Mouse (Mus musculus): Measurements from ENCODE around the gene Acpp. TPM values are rescaled to one million over a fixed set of nuclear protein-coding genes. Genes with fewer than 3 reads are reported as not detected.

Gene Acpp
- polyA plus RNA-seq, 1 experiment from 2014 or later, result 0.56 TPM

DNA sequence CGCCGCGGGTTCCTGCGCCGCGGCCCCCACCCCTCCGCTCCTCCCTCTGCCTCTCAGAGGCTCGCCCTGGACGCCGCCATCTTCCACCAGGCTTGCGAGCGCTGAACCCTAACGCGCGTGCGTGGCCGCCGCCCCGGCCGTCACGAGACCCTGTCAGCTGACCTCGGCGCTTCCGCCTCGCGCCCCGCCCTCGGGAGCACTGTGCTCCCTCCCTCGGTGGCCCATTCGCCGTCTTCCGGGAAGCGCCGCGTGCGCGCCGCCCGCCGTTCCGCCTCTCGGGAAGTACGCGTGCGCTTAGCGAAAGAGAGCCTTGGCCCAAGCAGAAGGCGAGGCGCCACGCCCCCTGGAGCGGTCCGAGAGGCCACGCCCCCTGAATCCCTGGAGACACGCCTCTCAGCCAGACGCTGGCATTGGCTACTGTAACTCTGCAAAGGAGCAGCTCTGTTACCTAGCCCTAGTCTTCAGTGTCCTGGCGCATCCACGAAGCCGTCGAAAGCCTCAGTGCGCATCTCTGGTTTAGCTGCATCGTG, 74.7 kb downstream of the Acpp start, which contains the start of gene Dnajc13:
TSS of gene Dnajc13 (minus strand) at position 108 of the 530 bp plus-strand sequence.
- H3K27ac ChIP-seq (ENCODE audit: low read depth, low read length), result peak within 1 kb of the TSS; percentile 86
- peaks cover 11% of the 10 kb centered on the region; the same call in 1 of the 2 replicates for H3K4me1 ChIP-seq (ENCODE audit: control insufficient read depth, insufficient read depth, low read length)
- no peaks in the 10 kb centered on the region for H3K9me3 ChIP-seq (ENCODE audit: control insufficient read depth, low read length)
- under 1% methylated on average over 56 of the region's 60 CpGs for WGBS
- peak within 1 kb of the TSS; percentile 93 for H3K4me3 ChIP-seq (ENCODE audit: low read depth, low read length)
- peak within 1 kb of the TSS; percentile 77 for H3K4me2 ChIP-seq (ENCODE audit: low read depth, low read length)
- H3K9ac ChIP-seq (replicated peaks; ENCODE audit: low read depth, low read length), result peak within 1 kb of the TSS; percentile 83
- H3K27me3 ChIP-seq (ENCODE audit: control insufficient read depth, insufficient read depth, low read length), result no peaks in the 10 kb centered on the region
- peak; percentile 97 for ATAC-seq (ENCODE audit: low read depth)
- no peaks in the 10 kb centered on the region for H3K36me3 ChIP-seq (ENCODE audit: control insufficient read depth, insufficient read depth, low read length)

DNA sequence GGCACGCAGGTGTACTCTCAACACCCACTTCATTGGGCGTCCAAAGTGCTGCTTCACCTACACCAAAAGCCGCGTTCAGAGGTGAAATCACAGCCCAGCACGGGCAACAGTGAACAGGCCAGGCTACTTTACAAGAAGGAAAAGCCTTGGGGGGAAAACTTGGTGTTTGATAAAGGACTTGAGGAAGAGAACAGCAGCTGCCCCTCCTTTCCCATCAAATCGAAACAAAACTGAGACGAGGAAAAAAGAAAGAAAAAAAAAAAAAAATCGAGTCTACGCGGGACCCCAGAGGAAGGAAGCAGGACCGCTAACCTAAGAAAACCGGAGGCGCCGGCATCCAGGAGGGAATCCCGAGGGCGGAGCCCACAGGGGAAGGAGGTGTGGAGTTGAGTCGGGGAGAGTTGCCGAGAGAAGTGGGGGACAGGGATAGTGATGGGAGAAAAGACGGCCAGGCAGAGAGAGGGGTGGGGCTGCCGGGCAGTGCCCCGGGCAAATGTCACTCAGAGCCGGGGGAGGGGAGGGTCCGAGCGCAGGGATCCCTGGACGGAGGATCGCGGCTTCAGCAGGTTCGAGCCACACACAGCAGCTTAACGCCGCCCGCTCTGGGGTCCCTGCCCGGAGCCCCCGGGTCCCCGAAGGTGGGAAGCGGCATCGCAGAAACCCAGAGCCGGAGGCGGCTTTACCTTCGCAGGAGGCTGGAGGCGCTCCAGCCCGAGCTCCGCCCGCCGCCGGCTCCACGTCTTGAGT, 75.4 kb downstream of the Acpp start:
- Histone ChIP-seq H3K27me3 (ENCODE audit: control insufficient read depth, insufficient read depth, low read length) (no peaks in the 10 kb centered on the region), H3K36me3 (ENCODE audit: control insufficient read depth, insufficient read depth, low read length) (no peaks in the 10 kb centered on the region), H3K4me3 (ENCODE audit: low read depth, low read length) (peak overlapping the region; percentile 93), H3K27ac (ENCODE audit: low read depth, low read length) (peak overlapping the region; percentile 86), H3K9ac (replicated peaks; ENCODE audit: low read depth, low read length) (peak overlapping the region; percentile 83), H3K9me3 (ENCODE audit: control insufficient read depth, low read length) (no peaks in the 10 kb centered on the region), H3K4me2 (ENCODE audit: low read depth, low read length) (peak overlapping the region; percentile 77), H3K4me1 (ENCODE audit: control insufficient read depth, insufficient read depth, low read length) (peaks cover 11% of the 10 kb centered on the region; the same call in 1 of the 2 replicates)
- under 1% methylated on average over 42 of the region's 46 CpGs for WGBS
- peak; percentile 58 for ATAC-seq (ENCODE audit: low read depth)

DNA sequence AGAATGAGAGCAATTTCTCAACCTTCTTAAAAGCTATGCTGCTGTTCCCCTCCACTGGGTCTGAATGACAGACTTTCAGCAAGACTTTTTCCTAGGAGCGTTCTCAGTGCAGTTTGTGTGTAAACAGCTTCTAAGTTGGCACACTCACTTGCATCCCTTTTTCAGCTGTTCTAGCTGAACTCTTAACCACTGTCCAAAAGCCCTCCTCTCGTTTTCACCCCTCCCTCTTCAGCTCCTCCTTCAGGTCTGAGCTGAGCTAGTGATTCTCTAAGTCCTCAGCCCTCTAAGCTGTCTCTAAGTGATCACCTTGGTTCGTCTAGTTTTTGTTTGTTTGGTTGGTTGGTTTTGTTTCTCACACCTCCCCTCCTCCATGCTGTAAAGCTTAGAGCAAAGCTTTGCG, 77.2 kb downstream of the Acpp start:
- H3K36me3 ChIP-seq (ENCODE audit: control insufficient read depth, insufficient read depth, low read length), result no peaks in the 10 kb centered on the region
- ATAC-seq (ENCODE audit: low read depth), result no peak
- H3K4me2 ChIP-seq (ENCODE audit: low read depth, low read length), result no peak overlapping the region
- no peak overlapping the region for H3K4me3 ChIP-seq (ENCODE audit: low read depth, low read length)
- peaks cover 11% of the 10 kb centered on the region; the same call in 1 of the 2 replicates for H3K4me1 ChIP-seq (ENCODE audit: control insufficient read depth, insufficient read depth, low read length)
- no peaks in the 10 kb centered on the region for H3K9me3 ChIP-seq (ENCODE audit: control insufficient read depth, low read length)
- WGBS, result 31% methylated on average over 4 of the region's 4 CpGs
- no peak overlapping the region for H3K9ac ChIP-seq (replicated peaks; ENCODE audit: low read depth, low read length)
- no peaks in the 10 kb centered on the region for H3K27me3 ChIP-seq (ENCODE audit: control insufficient read depth, insufficient read depth, low read length)
- H3K27ac ChIP-seq (ENCODE audit: low read depth, low read length), result no peak overlapping the region

DNA sequence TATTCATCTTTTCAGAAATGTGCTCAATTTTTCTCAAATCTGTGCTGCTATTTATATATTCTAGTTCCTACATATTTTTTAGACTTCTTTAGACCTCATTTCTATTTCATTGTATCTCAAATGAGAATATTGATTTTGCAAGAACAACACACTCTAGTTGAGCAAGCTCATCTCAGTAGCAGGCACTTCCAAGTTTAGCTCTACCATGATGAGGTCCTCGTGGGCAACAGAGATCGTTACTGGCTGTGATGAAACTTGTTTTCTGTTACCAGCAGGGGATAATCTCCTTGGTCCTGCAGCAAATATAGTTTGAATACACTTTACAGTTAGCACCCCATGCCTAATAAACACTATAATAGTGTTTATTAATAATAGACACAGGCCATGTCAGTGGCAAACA, 81.5 kb downstream of the Acpp start:
- Histone ChIP-seq H3K36me3 (ENCODE audit: control insufficient read depth, insufficient read depth, low read length) (no peaks in the 10 kb centered on the region), H3K4me1 (ENCODE audit: control insufficient read depth, insufficient read depth, low read length) (0 out of 2 replicates have a peak, but pooled peaks cover 4% of the 10 kb centered on the region), H3K9me3 (ENCODE audit: control insufficient read depth, low read length) (no peaks in the 10 kb centered on the region), H3K9ac (replicated peaks; ENCODE audit: low read depth, low read length) (no peak overlapping the region), H3K4me2 (ENCODE audit: low read depth, low read length) (no peak overlapping the region), H3K27ac (ENCODE audit: low read depth, low read length) (no peak overlapping the region), H3K4me3 (ENCODE audit: low read depth, low read length) (no peak overlapping the region), H3K27me3 (ENCODE audit: control insufficient read depth, insufficient read depth, low read length) (no peaks in the 10 kb centered on the region)
- 74% methylated on average over 2 of the region's 2 CpGs for WGBS
- ATAC-seq (ENCODE audit: low read depth), result no peak

DNA sequence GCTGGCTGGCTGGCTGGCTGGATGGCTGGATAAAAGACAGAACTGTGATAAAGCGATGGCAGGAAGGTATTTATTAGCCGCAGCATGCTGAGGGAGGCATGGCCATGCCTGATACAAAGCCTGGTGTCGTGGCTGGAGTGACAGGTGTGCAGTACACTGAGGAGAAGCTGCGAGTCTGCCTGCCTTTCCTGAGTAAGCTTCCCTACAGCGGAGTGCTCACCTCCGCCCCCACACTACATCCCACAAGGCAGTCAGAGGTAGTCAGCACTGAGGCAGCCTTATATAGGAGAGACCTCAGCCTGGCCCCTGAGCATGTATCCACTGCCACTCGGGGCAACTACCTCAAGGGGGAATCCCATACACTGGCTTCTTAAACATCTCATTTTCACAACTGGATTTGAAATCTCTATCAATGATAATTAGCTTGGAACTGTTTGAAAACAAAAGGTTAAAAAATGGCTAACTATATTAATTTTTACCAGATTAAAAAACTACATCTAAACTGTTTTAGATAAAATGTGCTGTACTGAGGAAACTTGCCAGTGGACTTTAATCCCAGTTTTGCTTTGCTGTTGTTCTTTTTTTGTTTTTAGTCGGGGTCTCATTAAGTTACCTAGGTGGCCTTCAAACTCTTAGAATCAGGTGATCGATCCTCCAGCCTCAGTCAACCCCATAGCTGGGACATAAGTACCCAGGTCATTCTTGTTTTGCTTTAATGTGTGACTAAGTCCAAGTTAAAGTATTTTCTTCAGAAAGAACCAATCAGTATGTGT, 83.0 kb downstream of the Acpp start:
- Histone ChIP-seq H3K27me3 (ENCODE audit: control insufficient read depth, insufficient read depth, low read length) (no peaks in the 10 kb centered on the region), H3K9me3 (ENCODE audit: control insufficient read depth, low read length) (no peaks in the 10 kb centered on the region), H3K4me1 (ENCODE audit: control insufficient read depth, insufficient read depth, low read length) (no peaks in the 10 kb centered on the region), H3K4me3 (ENCODE audit: low read depth, low read length) (no peak overlapping the region), H3K27ac (ENCODE audit: low read depth, low read length) (no peak overlapping the region), H3K36me3 (ENCODE audit: control insufficient read depth, insufficient read depth, low read length) (no peaks in the 10 kb centered on the region), H3K4me2 (ENCODE audit: low read depth, low read length) (no peak overlapping the region), H3K9ac (replicated peaks; ENCODE audit: low read depth, low read length) (no peak overlapping the region)
- ATAC-seq (ENCODE audit: low read depth), result no peak
- WGBS, result 64% methylated on average over 9 of the region's 9 CpGs

DNA sequence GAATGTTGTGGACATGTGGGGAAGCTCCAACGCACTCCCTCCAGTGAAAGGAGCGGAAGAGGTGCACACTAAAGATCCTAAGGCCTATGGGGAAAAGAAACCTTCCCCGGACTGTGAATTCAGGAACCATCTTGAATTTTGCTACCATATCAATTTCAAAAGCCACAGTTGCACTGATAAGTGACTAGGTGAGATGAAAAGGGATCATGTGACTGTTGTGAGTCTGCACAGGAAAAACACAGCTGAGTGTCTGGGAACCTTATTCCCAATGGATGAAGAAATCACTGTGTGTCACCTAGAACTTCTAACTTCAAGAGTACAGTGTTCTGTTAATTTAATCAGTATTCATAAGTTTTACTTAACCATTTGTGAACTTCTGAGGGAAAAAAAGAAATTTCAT, 84.9 kb downstream of the Acpp start:
- no peak for ATAC-seq (ENCODE audit: low read depth)
- H3K4me3 ChIP-seq (ENCODE audit: low read depth, low read length), result no peak overlapping the region
- H3K36me3 ChIP-seq (ENCODE audit: control insufficient read depth, insufficient read depth, low read length), result no peaks in the 10 kb centered on the region
- no peaks in the 10 kb centered on the region for H3K27me3 ChIP-seq (ENCODE audit: control insufficient read depth, insufficient read depth, low read length)
- H3K9ac ChIP-seq (replicated peaks; ENCODE audit: low read depth, low read length), result no peak overlapping the region
- no peaks in the 10 kb centered on the region for H3K9me3 ChIP-seq (ENCODE audit: control insufficient read depth, low read length)
- no peaks in the 10 kb centered on the region for H3K4me1 ChIP-seq (ENCODE audit: control insufficient read depth, insufficient read depth, low read length)
- WGBS, result 95% methylated on average over 3 of the region's 3 CpGs
- no peak overlapping the region for H3K4me2 ChIP-seq (ENCODE audit: low read depth, low read length)
- no peak overlapping the region for H3K27ac ChIP-seq (ENCODE audit: low read depth, low read length)

DNA sequence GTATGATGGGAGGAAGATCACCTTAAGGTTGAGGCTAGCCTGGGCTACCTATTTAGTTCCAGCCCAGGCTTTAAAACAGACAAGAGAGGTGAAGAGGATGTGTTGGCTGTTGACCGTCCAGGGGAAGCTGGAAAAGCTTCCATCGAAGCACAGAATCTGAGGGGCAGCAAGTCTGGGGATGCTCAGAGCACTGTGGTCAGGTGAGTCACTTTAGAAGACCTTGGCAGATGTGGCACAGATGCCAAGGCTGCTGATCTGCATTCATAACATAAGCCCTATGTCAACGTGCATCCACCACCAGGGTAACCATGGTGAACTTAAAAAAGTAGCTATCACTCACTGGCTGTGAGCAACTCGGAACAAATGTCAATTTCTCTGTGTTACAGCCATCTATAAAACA, 85.9 kb downstream of the Acpp start:
- Histone ChIP-seq H3K9me3 (ENCODE audit: control insufficient read depth, low read length) (no peaks in the 10 kb centered on the region), H3K9ac (replicated peaks; ENCODE audit: low read depth, low read length) (no peak overlapping the region)

DNA sequence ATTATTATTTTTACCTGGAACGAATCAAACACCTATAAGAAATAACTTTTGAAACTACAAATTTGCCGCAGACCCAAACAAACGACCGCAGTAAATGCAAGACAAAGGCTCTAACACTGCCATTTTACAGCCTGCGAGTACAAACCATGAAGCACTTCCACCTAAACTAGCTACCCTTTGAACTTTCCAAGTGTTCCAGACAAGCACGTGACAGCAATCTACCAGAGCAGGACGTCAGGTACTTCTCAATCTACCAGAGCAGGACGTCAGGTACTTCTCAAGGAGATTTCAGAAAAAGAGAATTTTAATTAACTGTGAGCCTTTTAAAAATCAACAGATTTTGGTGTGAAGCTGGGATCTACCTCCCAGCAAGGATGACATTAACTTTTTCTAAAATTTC, 86.4 kb downstream of the Acpp start:
- Histone ChIP-seq H3K4me1 (ENCODE audit: control insufficient read depth, insufficient read depth, low read length) (no peaks in the 10 kb centered on the region), H3K9ac (replicated peaks; ENCODE audit: low read depth, low read length) (no peak overlapping the region), H3K27me3 (ENCODE audit: control insufficient read depth, insufficient read depth, low read length) (no peaks in the 10 kb centered on the region), H3K4me3 (ENCODE audit: low read depth, low read length) (no peak overlapping the region), H3K27ac (ENCODE audit: low read depth, low read length) (no peak overlapping the region), H3K36me3 (ENCODE audit: control insufficient read depth, insufficient read depth, low read length) (no peaks in the 10 kb centered on the region), H3K4me2 (ENCODE audit: low read depth, low read length) (no peak overlapping the region), H3K9me3 (ENCODE audit: control insufficient read depth, low read length) (no peaks in the 10 kb centered on the region)
- 45% methylated on average over 8 of the region's 8 CpGs for WGBS
- no peak for ATAC-seq (ENCODE audit: low read depth)

More for the DNA sequence above, 85.9 kb downstream of the Acpp start:
- Histone ChIP-seq H3K27ac (ENCODE audit: low read depth, low read length) (no peak overlapping the region), H3K4me2 (ENCODE audit: low read depth, low read length) (no peak overlapping the region), H3K36me3 (ENCODE audit: control insufficient read depth, insufficient read depth, low read length) (no peaks in the 10 kb centered on the region), H3K27me3 (ENCODE audit: control insufficient read depth, insufficient read depth, low read length) (no peaks in the 10 kb centered on the region), H3K4me1 (ENCODE audit: control insufficient read depth, insufficient read depth, low read length) (no peaks in the 10 kb centered on the region), H3K4me3 (ENCODE audit: low read depth, low read length) (no peak overlapping the region)
- no peak for ATAC-seq (ENCODE audit: low read depth)
- 79% methylated on average over 4 of the region's 4 CpGs for WGBS

Data from neural tube, embryonic 14.5 days (tissue).